Mouse (Mus musculus) urinary bladder, postnatal 4 days (tissue): ENCODE measurements at regions not wholly inside any gene's neighbourhood (a gene's known extent, or its start where the extent isn't known, plus 50 kb on each side); places are given as distances from the start of the nearest gene placed in this dataset.

ENCODE experiments used
- DNase-seq, 2 experiments: peaks; one replicate each; pipeline ENCODE4 v3.0.0; 2021 to 2022; ENCODE audit warnings: low spot score in 2 of 2

DNA sequence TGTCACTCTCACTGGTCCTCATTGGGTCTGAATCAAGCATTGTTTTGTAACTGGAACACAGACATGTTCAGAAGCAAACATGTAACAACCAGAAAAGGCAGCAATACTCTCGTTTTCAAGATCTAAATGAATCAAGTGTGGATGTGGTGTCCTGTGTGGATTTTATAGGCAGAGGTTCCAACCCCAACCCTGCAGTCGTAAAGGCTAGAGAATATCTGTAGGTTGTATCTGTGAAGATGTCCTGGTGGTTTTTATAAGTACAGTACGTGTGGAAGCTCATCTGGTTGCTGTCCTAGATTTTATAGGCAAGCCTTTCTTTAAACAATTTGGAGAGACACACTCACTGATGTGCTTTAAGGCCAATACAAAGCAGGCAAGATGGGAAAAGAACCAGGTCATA is 518.8 kb upstream of the Atp11b start:
- no peak for DNase-seq

DNA sequence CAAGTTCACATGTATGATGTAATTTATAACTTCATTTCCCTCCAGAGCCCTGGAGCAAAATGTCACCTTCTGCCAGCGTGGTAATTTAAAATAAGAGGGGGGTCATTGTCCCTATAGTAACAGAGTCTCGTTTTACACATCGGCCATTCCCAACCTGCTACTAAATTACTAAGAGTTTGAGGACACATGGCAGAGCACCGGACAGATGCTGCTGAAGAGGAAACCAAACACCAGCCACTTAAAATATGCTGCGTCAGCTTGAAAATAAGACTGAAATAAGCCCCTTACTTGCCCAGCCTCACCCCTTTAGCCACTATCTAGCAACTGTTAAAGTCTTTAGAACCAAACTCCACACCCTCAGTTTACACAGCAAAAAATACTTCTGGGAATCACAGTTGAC is 518.1 kb upstream of the Atp11b start:
- DNase-seq, result no peak

DNA sequence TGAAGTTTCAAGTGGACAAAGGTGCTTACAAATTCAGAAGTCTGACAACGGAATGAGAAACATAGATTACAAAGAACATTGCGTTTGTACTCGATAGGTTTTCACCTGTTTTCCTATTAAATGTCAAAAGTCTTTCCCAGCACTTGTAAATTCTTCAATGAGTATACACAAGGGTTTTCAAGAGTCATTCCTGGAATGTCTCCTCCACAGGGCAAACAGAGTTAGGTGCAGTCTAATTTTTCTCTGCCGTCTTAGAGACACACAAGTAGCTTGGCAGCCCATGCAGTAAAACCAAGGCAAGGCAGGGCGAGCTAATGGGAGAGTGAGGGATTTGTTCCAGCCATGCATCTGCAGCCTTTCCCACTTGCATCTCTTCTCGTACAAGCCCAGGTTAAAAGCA is 516.6 kb upstream of the Atp11b start:
- no peak for DNase-seq

DNA sequence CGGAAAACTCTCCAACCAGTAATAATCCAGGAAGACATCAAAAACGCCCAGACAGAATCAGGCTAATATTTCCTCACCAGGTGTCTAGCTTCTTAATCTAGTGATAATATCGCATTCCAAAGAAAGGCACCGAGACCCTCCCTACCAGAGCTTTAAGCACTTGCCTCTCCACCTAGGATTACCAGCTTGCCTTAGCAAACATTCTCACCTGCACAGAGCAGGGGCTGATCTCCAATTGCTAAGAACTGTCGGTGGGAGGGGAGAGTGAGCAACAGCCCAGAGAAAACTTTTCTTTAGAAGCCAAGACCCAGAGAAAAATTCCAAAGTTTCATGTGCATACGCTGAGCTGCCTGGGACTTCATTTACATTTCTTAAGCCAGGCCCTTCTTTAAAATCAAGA is 511.6 kb upstream of the Atp11b start:
- DNase-seq, result no peak

DNA sequence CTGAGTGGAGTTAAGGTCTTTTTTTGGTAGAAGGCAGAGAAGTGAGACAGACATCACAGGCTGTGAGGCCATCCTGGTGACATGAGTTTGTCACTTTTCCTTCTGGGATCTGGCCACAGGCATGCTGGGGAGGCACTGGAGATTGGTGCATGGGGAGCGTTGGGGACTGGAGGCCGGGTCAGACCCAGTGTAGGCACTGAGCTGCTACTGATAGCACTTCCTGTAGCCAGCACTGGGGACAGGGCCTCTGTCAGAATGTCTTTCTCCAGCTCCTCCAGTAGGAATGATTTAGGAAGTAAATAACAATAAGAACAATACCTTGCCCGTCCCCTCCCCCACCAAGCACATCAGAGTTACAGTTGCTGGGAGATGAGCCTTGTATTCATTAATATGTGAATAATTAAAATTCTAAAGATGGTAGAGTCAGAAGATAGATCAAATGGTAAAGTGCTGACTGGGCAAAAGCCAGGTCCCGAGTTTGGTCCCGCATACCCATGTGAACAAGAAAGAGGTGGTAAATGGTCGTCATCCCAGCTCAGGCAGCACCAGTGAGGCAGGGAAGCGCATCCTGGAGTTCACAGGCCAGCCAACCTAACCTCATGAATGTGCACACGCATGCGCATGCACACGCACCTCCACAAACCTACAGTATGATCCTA is 510.9 kb upstream of the Atp11b start:
- DNase-seq, result no peak

DNA sequence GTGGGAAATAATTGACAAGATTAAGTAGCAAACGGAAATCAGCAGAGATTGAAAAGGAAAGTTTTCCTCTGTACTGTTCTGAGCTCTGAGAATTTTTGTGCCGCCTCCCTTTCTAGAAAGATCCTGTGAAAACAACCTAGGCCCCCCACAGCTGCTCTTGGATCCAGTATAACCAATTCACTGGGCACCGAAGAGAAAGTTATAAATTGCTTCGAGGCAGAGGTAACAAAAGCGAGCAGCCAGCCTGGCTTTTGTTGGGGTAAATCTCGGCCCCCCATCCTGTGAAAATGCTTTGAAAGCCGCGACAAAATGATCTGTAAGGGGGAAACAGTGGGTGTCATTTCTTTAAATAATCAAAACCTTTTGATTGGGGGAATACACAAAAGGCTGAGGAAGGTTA is 508.9 kb upstream of the Atp11b start:
- no peak for DNase-seq

DNA sequence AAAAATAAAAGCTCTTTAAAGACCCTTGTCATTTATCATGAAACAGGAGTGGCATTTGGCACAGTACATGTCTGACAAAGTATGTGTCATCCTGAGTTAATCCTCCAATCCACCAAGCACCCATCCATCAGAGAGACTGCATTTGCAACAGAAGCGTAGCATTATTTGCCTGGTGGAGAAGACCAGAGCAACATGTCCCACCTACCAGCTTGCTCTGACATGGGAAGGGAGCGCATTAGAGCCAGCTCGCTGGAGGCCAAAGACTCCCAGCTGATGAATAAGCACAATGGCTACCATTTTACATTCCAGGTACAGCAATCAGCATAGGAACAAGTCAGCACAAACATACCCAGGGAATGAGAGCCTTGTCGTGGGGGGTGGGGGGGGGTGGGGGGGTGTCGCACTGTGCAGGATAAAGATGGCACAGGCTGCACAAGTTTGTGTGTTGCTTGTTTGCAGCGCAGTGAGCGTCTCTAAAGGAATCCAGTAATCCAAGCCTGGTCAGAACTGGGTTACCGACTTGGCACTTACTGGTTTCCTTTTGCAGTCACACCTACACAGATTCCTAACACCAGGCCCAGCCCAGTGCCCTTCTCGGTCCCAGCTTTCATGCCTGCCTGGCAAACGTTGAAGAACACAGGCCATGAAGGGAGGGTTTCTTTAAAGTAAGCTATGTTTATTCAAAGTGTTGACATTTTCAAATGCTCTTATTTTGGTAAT is 507.8 kb upstream of the Atp11b start:
- no peak for DNase-seq

DNA sequence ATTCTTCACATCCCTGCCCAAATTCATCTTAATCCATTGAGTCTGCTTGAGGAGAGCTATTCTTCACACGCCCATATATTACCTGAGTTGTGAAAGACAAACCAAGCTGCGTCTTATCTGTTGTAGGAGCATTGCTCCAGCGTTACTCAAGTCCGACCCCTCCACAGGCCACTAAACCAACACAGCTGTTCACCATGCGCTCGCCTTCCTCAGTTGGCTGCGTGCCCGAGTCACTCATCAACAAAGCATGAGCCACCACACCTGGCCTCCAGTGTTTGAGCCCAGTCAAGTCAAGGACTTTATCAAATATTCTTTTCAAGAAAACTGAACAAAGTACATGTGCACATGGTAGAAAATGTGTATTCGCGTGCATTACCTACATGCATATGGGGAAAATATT is 504.7 kb upstream of the Atp11b start:
- DNase-seq, result no peak

DNA sequence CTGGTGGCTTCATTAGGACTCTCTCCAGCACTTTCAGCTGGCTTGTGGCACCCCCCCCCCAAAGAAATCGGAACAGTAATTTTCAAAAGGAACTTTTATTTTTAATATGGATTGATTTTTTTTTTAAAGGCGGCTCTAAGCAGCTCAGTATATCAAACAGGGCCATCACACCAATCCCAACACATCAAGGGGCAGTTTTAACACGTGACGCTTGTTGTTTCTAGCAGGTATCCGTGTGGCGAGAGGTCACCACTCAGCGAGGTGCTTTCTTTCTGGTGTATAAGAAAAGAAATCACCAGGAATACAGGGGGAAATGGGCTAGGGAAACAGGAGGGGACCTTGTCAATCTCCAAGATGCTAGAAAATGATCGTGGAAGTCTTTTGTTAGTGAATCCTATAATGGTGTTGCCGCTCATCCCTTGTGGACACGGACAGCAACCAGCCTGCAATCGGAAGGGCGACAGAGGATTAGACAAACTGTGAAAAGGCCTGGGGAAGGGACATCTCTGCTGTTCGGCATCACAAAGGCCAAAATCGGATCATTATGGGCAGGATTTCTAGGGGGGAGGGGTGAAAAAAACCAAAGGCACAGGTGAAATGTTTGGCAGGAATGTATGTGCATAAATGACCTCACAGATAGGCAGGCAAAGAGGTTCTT is 503.7 kb upstream of the Atp11b start:
- no peak for DNase-seq

DNA sequence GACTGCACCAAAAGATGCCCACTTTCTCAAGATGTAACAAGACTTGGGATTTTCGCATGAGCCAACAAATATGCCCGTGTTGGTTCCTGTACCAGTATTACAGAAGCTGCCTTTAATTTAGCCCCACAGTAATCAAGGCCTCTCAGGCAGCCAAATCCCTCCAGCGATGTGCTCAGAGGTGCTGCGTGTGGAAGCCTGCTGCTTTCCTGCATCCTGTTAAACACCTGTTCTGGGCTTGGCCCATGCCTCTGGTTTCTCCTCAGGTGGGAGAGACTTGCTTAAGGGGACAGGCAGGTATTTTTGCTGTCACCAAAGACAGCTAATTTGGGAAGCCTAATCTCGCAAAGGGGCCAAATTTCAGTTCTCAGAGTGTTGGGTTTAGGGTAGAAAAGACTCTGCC is 500.0 kb upstream of the Atp11b start:
- DNase-seq, result no peak

DNA sequence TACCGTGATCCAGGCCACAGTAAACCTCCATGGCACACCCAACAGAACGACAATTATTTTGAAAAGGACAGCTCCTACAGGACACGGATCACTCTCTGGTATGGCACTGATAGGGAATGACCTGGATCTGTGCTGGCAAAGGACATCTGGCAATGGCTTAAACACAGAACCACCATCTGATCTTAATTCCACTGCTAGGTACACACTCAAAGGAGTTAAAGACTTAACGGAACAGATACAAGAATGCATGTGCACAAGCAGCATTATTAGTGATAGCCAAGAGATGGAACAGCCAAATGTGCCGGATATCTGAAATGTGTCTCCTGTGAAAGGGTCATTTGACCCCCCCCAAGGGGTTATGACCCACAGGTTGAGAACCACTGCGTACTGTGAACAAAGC is 493.0 kb upstream of the Atp11b start:
- no peak for DNase-seq

DNA sequence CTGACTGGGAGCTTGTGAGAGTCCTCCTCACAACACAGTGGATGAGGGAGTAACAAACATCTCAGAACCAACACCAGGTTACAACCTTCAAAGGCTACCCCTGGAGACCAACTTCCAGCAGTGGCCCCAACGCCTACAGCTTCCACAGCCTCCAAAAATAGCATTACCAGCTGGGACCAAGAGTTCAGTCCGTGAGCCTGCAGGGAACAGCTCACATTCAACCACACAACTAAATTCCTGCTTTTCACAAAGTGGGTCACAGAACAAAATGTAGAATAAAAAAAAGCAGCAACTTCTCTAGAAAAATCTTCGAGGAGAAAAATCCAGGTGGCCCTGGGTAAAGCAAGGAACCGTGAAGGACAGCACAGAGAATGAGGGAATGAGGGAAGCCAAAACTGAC is 485.0 kb upstream of the Atp11b start:
- no peak for DNase-seq

DNA sequence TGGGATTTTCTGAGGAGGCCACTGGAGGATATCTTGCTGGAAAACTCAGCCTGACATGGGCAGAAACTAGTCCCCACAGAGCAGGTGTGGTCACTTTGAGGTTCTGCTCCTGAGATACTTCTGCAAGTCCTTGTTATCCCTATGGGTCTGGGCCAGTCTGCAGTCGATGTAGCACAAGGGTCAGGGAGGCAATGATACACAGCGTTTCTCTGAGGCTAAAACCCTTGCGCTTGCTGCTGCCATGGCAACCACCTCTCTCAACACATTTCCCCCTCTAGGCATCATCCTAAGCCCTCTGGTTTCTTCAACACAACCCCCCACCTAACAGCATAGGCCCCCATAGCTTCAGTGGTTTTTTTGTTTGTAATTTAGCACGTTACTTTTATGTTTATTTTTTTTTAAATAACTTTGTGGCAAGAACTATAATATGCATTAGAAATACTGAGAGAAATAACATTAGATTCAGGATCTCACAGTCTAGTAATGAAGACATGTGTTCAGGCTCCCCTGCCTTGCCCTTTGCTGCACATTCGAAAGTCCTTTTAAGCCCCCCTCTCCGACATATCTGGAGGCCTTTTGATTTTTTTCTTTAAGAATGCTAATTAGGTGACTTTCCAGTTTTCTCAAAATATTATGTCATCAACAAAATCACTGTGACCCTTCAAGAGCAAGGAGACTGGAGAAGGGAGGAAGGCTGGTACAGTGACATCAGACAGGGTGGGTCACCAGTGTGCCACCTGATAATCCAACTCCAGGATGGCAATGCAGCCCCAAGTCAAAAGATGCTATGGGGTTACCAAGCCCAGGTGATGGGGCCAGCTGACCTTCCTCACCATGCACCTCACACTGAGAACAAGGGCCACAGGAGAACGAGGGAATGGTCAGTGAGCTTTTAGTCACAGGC is 483.7 kb upstream of the Atp11b start:
- DNase-seq, result no peak

DNA sequence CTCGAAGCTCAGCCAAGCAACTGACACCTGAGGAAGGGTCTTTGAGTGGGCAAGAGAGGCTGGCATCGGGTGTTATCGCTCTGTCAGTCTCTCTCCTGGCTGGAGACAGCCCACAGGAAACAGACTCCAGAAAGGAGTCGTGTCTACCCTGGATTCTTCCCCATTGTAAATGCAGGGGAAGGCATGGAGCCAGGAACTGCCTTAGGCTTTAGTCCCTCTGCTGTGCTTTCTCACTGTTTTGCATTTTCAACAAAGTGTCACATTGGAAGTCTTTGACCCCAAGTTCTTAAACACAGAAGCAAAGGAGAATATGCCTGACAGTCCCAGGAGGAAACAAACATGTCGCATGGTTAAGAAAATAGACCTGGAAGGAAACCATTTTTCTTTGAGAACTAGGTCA is 480.4 kb upstream of the Atp11b start:
- no peak for DNase-seq

DNA sequence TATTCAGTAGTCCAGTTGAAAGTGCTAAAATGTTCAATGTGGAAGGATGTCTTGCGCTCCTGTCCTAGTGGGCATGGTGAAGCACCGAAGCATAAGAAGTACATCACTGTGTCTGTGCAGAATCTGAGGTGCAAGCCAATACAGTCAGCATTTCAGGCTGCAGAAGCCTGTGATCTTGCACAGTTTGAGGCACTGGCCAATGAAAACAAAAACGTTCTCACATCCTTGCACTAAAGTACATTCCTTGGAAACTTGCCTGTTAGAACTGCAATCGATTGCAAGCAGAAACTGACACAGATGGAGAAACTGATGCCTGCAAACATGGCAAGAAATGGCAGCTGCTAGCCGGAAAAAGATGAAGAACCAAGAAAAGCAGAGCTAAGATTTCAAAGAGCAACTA is 472.9 kb upstream of the Atp11b start:
- DNase-seq, result no peak

DNA sequence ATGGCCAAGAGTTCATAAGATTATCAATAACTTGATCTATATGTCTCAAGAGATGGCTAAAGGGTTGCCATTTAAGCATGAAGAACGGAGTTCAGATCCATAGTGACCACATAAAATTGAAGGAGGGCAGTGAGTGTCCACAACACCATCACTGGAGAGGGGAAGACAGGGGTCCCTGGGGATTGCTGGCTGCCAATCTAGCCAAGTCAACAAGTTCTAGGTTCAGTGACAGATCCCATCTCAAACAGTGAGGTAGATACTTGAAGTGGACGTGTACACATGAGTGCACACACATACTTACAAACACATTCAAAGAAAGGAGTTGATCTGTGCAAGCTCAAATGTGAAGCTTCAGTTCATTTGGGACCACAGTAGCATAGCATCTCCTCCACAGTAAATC is 471.8 kb upstream of the Atp11b start:
- no peak for DNase-seq

DNA sequence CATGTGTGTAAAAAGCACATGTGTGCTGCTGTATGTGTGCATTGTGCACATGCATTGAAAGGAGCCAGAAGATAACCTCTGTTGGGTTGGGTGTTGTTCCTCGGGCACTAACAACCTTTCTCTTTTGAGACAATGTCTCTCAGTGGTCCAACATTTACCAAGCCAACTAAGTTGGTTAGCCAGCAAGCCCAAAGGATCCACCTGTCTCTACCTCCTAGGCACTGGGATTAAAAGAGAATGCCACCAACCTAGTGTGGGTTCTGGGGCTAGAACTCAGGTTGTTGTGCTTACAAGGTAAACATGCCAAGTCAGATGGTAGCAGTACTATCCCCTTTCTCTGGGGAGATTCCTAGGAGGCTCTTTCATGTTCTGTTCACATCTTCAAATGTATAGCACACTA is 459.1 kb upstream of the Atp11b start:
- no peak for DNase-seq

DNA sequence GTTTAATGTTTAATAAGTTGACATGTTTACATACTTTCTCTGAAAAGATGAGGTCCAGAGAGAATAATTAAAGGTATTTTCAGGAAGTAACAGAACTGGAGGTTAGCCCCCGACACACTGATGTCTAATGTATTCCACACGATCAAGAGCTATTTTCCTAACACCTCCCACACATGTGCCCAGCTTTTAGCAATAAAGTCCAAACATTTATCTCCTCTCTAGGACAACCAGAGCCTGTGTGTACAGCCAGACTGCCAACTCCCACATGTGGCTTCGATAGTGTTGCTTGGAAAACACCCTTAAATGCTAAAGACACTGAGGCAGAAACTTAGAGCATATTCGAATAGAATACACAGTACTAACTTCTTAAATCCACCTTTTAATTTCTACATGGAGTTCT is 458.2 kb upstream of the Atp11b start:
- no peak for DNase-seq

DNA sequence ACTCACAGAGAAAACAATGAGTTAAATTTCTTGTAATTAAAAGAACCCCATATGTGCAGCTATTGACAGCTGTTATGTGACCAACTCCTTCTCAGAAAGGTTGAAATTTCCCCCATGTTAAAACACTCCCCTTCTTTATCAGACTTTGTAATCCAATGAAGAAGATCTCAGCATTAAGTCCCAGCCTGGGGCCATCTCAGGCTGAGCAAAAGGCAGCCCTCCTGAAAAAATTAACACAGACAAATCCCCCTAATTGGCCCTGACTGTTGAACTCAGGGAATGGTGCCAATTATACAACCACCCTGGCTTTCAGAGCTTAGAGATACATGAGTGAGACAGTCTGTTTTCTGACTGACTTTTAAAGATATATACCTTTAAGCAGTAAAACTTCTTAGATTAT is 454.9 kb upstream of the Atp11b start:
- DNase-seq, result no peak

DNA sequence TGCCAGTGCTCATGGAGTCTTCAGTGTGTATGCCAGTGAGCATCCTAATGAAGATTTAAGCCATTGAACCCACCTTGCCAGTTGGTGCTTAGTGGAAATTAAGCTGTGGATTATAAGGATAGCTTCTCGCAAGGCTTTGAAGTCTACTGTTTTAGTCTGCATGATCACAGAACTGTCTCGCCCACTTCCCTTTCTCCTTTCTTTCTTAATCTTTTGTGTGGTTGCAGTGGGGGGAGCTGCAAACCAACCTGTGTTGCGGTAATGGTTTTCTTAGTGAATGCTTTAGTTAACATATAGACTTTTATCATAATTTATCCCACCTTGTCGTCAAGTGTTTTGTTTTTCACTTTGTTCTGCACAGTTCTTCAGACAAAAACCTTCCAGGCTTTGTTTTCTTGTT is 447.9 kb upstream of the Atp11b start:
- DNase-seq, result no peak

DNA sequence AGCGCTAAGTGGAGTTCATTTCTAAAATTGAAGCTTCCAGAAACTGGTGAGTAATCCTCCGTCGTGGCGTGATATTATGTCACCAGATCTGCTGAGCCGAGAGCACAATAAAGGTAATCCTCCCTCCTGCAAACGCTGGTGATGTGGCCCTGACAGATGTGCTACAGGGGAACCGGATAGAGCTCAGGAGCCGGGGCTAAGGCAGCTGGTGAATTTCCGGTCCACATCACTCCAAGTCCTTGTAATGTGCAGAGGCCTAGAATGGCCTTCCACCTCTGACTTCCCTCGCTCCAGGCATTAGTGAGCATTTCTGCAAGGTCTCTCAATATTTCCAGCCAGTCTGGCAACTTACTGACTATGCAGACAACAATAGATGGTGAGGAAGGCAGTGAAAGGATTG is 439.7 kb upstream of the Atp11b start:
- no peak for DNase-seq

DNA sequence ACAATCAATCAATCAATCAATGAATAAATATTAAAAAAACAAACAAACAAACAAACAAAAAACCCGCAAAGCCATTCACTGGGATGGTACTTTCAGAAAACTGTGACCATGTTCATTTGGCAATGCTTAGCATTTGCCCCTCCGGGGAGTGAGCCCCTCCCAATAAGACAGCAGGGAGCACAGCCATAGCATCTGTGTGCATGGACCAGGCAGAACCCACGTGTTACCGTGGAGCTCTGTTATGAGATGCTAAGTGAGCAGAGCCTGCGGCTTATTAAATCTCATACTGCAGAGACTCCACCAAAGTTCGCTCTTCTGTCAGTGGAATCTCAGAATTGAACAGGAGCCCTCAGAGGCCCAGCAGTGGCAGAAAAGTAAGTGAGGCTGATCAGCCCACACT is 438.7 kb upstream of the Atp11b start:
- no peak for DNase-seq
